Mouse (Mus musculus) liver, embryonic 14.5 days (tissue): ENCODE measurements at regions not wholly inside any gene's neighbourhood (a gene's known extent, or its start where the extent isn't known, plus 50 kb on each side); places are given as distances from the start of the nearest gene placed in this dataset.

Experiments used
- ATAC-seq: fragments of 200-750 bp; cut with Nextera tagmentation; 2 replicates; pipeline ENCODE4 v1.8.0; 2017; ENCODE audit warnings: moderate number of reproducible peaks, mild to moderate bottlenecking, moderate library complexity; ENCODE audit not compliant: insufficient read depth
- DNase-seq, 3 experiments: peaks; one replicate each; pipeline ENCODE4 v3.0.0-alpha.2; 2012 to 2013; ENCODE audit warnings: low read depth in 3 of 3, low spot score in 3 of 3
- H3K27ac ChIP-seq: fragments of 300-500 bp; sonication (generic); 2 replicates; pipeline ENCODE4 v1.5.1; 2014; ENCODE audit warnings: moderate library complexity, mild to moderate bottlenecking, control low read depth, inconsistent platforms
- H3K27me3 ChIP-seq: fragments of 300-500 bp; sonication (generic); 2 replicates; pipeline ENCODE4 v1.6.1; 2014; ENCODE audit warnings: mild to moderate bottlenecking, low read length, moderate library complexity; ENCODE audit not compliant: control insufficient read depth, insufficient read depth
- H3K36me3 ChIP-seq: fragments of 300-500 bp; sonication (generic); replicated peaks from 2 replicates; pipeline ENCODE4 v1.6.1; 2014; ENCODE audit warnings: low read depth; ENCODE audit not compliant: control insufficient read depth, insufficient read depth
- H3K4me1 ChIP-seq, 2 experiments: fragments of 200-500 bp in 1 of 2; fragments of 300-500 bp in 1 of 2; sonication (generic) in 1 of 2; replicated peaks; 2 replicates each; pipeline ENCODE4 v1.6.1; 2012 to 2014; ENCODE audit warnings: antibody characterized with exemption in 1 of 2, inconsistent platforms in 1 of 2, low read length in 1 of 2; ENCODE audit not compliant: control insufficient read depth in 2 of 2, insufficient read depth in 2 of 2
- H3K4me2 ChIP-seq: fragments of 300-500 bp; sonication (generic); 2 replicates; pipeline ENCODE4 v1.6.1; 2014; ENCODE audit warnings: low read depth, mild to moderate bottlenecking, control low read depth, moderate library complexity
- H3K4me3 ChIP-seq, 2 experiments: fragments of 200-500 bp in 1 of 2; fragments of 300-500 bp in 1 of 2; sonication (generic) in 1 of 2; 2 replicates each; pipeline ENCODE4 v1.5.1; 2012 to 2014; ENCODE audit warnings: low read depth in 2 of 2, low read length in 2 of 2, mild to moderate bottlenecking in 2 of 2, control low read depth in 1 of 2, inconsistent platforms in 1 of 2, moderate library complexity in 1 of 2; ENCODE audit not compliant: insufficient read depth in 1 of 2
- H3K9ac ChIP-seq: fragments of 300-500 bp; sonication (generic); replicated peaks from 2 replicates; pipeline ENCODE4 v1.6.1; 2014; ENCODE audit warnings: mild to moderate bottlenecking, control low read depth, moderate library complexity
- H3K9me3 ChIP-seq: fragments of 300-500 bp; sonication (generic); 2 replicates; pipeline ENCODE4 v1.6.1; 2016; ENCODE audit warnings: low read length, mixed read lengths; ENCODE audit not compliant: control insufficient read depth
- CTCF ChIP-seq: IDR thresholded peaks from 2 replicates; pipeline ENCODE4 v1.5.1; 2016; ENCODE audit warnings: antibody characterized with exemption, low read depth, control low read depth
- EP300 ChIP-seq: IDR thresholded peaks from 2 replicates; pipeline ENCODE4 v1.6.1; 2016; ENCODE audit warnings: antibody characterized with exemption, low read depth
- WGBS: fragments of 180-500 bp; shearing (Covaris S2); extraction: QIAGEN DNeasy Blood & Tissue Kit; methylation state at CpG from one replicate; pipeline ENCODE4 v1.1.7; 2014; ENCODE audit not compliant: insufficient replicate concordance; 5-methylcytosine and 5-hydroxymethylcytosine counted together

DNA sequence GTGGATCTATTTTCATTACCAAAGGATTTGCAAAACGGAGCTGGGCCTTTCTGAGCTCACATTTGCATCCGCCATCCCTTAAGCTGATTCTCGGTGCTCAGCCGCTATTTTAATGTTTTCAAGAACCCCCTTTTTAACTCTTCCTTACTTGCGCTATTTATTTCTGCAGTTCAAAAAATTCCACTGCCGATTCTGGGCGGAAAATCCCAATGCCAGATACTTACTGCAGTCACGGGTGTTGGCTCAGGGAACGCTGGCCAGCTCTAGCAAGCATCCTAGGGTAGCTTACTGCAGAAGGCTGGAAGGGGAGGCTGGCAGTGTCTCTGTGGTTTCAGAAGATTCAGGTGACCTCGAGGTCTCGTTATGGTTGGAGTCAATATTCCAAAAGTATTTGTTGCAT lies 159.4 kb downstream of the Faxc start:
- H3K9ac ChIP-seq: no peak overlapping the region
- TF ChIP-seq CTCF (no peak), EP300 (no peak)
- WGBS: 61% methylated on average over 11 of the region's 11 CpGs

DNA sequence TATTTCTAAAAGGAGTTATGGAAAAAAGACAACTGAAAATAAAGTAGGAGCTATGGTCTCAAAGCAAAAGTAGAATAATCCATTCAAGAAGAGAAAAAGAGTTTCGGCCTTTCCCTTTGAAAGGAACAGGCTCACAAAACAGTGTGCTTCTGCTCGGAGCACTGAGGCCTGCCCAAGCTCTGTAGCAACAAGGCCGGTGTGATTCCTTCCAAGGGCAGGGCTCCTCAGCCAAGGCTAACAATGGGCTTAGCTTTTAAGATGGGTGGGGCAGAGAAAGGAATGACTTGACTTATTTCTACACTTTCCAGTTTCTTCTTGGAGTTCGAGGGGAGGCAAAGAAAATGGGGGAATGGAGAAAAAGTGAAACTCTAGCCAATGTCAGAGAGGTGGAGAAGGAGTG lies 161.4 kb downstream of the Faxc start:
- H3K27ac ChIP-seq: no peak overlapping the region
- H3K27me3 ChIP-seq: no peaks in the 10 kb centered on the region
- no peaks in the 10 kb centered on the region for H3K4me1 ChIP-seq
- no peaks in the 10 kb centered on the region for H3K36me3 ChIP-seq
- H3K4me2 ChIP-seq: no peak overlapping the region
- 69% methylated on average over 4 of the region's 4 CpGs for WGBS
- no peak for ATAC-seq
- no peaks in the 10 kb centered on the region for H3K9me3 ChIP-seq
- no peak for TF ChIP-seq EP300
- no peak for TF ChIP-seq CTCF
- no peak for DNase-seq
- no peak overlapping the region for H3K4me3 ChIP-seq
- no peak overlapping the region for H3K9ac ChIP-seq

More for the DNA sequence above, 159.4 kb downstream of the Faxc start:
- H3K4me3 ChIP-seq: no peak overlapping the region
- DNase-seq: no peak
- H3K4me2 ChIP-seq: no peak overlapping the region
- no peak overlapping the region for H3K27ac ChIP-seq
- no peaks in the 10 kb centered on the region for H3K4me1 ChIP-seq
- H3K9me3 ChIP-seq: no peaks in the 10 kb centered on the region
- H3K36me3 ChIP-seq: no peaks in the 10 kb centered on the region
- no peaks in the 10 kb centered on the region for H3K27me3 ChIP-seq
- ATAC-seq: no peak

DNA sequence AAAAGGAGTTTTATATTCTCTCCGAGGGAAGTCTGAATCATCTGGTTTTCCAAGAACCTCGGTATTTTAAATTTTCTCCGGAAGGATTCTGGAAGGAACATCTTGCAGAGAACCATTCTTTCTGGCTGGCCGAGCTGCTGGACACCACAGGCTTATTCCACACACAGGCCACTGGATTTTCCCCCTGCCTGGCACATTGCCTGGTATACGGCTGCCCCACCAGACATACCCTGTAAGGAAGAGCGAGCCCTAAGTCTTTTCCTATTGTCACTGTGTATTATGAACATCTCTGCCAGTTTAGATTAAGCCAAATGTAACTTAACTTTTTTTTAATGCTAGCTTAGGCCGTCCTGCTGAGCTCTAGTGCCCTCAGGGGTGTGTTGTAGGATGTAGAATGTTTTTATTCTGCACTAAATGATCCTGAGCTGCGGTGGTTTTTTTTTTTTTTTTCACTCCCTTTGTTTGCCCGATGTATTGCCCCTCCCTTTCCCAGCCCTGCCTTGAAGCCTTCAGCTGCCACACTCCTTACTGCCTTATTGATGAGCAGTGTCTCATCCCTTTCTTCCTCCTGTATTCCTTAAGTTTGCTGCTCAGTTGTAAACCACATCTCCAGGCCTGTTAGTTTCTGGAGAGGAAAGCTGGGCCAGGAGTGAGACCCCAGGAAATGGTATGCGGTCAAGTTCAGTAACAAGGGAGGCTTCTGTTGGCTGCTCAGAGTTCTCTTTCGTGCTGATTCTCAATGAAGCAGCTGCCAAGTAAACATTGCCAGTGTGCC lies 164.3 kb downstream of the Faxc start:
- Histone ChIP-seq H3K4me1 (no peaks in the 10 kb centered on the region), H3K9ac (no peak overlapping the region), H3K4me2 (no peak overlapping the region), H3K27me3 (no peaks in the 10 kb centered on the region), H3K9me3 (no peaks in the 10 kb centered on the region), H3K27ac (no peak overlapping the region), H3K4me3 (no peak overlapping the region), H3K36me3 (no peaks in the 10 kb centered on the region)
- no peak for ATAC-seq
- TF ChIP-seq EP300 (no peak), CTCF (no peak)
- DNase-seq: no peak
- 37% methylated on average over 11 of the region's 11 CpGs for WGBS

DNA sequence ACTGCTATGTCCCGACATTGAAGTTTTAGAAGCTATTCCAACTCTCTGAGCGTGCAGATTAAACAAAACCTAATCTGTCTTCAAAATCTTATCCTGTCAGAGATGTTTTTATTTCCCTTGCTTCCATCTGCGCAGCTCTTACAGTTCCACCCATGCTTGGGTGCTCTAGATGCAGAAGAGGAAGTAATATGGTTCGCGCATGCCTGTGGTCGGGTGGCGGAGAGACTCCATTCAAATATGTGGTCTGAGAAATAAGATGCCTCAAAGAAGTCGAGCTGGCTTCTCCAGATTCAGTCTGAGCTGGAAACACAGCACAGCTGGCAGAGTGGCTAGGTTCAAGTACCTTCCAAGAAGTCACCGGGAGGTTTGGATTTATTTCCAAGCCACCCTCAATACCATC lies 167.5 kb downstream of the Faxc start:
- DNase-seq: no peak
- no peak overlapping the region for H3K9ac ChIP-seq
- WGBS: 54% methylated on average over 9 of the region's 9 CpGs
- H3K4me3 ChIP-seq: no peak overlapping the region
- no peak overlapping the region for H3K4me2 ChIP-seq
- ATAC-seq: no peak
- H3K36me3 ChIP-seq: no peaks in the 10 kb centered on the region
- TF ChIP-seq CTCF (no peak), EP300 (no peak)
- H3K27me3 ChIP-seq: no peaks in the 10 kb centered on the region
- no peaks in the 10 kb centered on the region for H3K9me3 ChIP-seq
- no peak overlapping the region for H3K27ac ChIP-seq
- no peaks in the 10 kb centered on the region for H3K4me1 ChIP-seq

DNA sequence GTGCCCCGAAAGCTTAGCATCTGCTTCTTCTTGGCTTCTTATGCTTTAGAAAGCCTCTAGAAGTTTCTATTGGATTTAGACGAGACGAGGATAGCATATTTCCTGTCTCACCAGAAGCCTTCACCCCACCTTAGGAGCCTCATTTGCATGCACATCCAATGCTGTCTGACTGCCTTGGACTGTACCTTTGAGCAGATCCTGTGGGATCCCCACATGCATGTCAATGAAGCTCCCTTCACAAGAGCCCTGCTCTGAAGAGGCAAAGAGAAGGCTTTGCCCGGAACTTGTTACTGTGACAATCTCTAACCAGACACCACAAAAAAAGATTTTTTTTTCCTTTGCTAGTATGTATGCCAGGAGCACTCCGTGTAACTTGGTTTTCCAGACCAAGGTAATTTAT lies 171.3 kb downstream of the Faxc start:
- no peaks in the 10 kb centered on the region for H3K27me3 ChIP-seq
- no peak for TF ChIP-seq EP300
- TF ChIP-seq CTCF: no peak
- no peaks in the 10 kb centered on the region for H3K9me3 ChIP-seq
- no peaks in the 10 kb centered on the region for H3K4me1 ChIP-seq
- no peak for DNase-seq
- H3K36me3 ChIP-seq: no peaks in the 10 kb centered on the region
- no peak overlapping the region for H3K9ac ChIP-seq
- no peak overlapping the region for H3K27ac ChIP-seq
- no peak overlapping the region for H3K4me2 ChIP-seq
- no peak for ATAC-seq
- H3K4me3 ChIP-seq: no peak overlapping the region
- 45% methylated on average over 5 of the region's 5 CpGs for WGBS
